Mouse (Mus musculus): ENCODE measurements at regions not wholly inside any gene's neighbourhood (a gene's known extent, or its start where the extent isn't known, plus 50 kb on each side); places are given as distances from the start of the nearest gene placed in this dataset.

- TF ChIP-seq CTCF (IDR thresholded peaks at IDR 0.05; ENCODE audit: low read depth, low read length): no peak
- TF ChIP-seq POLR2A (IDR thresholded peaks at IDR 0.05; ENCODE audit: insufficient read depth, low read length): no peak
These were observed 582.0 kb upstream of the Marcks start for GRCm38 (mm10) chr10:37720748-37721147.

All from ES-Bruce4 (cell line).